Mouse (Mus musculus): ENCODE measurements around the gene Fam57b.

- TF ChIP-seq EP300 (IDR thresholded peaks at IDR 0.05; ENCODE audit: low read depth) (no peak), CTCF (IDR thresholded peaks at IDR 0.05; ENCODE audit: low read depth) (no peak)
Measured at GRCm38 (mm10) chr7:126825403-126825802, 27.9 kb downstream of the Fam57b start.

All from heart, postnatal 0 days (tissue).